Mouse (Mus musculus): ENCODE data around the gene C730034F03Rik.

C730034F03Rik gene

GRCm38 (mm10) chr15:89431806-89432205, 2.4 kb downstream of the C730034F03Rik start:
- no peak for DNase-seq (ENCODE audit: low spot score in 2 of 2)

DNA sequence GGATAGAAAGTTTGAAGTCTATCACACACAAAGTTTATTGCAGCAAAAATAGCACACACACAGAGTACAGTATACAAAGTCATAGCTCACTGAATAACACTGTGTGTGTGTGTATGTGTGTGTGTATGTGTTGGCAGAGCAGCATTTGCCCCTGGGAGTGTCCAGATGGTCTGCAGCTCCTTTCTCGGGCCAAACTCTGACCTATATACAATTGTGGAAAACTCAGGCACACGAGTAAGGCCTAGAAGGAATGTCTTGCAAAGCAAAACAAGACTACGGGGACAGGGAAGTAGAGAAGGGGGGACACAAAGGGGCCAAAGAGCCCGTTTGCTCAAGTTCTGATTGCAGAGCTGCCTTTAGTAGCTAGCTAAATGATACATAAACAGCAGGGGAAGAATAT, 3.6 kb downstream of the C730034F03Rik start:
- DNase-seq (ENCODE audit: low spot score in 2 of 2), result no peak

DNA sequence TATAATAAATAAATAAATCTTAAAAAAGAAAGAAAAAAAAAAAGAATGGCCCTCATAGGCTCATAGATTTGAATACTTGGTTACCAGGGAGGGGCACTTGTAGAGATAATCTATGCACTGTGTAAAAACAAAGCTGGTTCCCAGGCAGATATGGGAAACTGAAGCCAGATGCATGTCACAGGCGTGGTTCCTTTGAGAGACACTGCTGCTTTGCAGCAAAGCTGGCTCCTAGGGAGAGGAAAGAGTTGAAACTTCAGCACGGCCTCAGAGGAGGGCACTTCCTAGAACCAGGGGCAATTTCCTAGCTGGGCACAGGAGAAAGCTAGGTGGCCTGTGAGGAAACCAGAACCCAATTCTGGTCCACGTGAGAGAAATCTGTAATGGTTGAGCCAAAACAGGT, 4.7 kb downstream of the C730034F03Rik start:
- DNase-seq (ENCODE audit: low spot score in 2 of 2), result no peak

DNA sequence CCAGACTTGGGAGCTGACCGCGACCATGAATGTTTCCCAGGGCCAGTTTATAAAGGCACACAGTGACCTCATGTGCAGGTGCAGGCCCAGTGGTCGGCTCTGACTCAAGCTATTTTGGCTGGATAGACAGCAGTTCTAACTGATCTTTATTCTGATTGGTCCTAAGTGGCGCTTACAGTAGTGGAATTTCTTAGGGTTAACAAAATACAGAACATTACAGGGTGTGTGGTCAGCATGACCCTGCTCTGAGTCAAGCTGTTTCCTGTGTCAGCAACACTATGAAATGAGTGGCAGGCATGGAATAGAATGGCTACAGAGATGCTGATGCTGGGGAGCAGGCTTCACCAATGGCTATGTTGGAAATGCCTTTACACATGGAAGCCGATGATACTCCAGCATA, 6.5 kb downstream of the C730034F03Rik start:
- DNase-seq (ENCODE audit: low spot score in 2 of 2), result no peak

DNA sequence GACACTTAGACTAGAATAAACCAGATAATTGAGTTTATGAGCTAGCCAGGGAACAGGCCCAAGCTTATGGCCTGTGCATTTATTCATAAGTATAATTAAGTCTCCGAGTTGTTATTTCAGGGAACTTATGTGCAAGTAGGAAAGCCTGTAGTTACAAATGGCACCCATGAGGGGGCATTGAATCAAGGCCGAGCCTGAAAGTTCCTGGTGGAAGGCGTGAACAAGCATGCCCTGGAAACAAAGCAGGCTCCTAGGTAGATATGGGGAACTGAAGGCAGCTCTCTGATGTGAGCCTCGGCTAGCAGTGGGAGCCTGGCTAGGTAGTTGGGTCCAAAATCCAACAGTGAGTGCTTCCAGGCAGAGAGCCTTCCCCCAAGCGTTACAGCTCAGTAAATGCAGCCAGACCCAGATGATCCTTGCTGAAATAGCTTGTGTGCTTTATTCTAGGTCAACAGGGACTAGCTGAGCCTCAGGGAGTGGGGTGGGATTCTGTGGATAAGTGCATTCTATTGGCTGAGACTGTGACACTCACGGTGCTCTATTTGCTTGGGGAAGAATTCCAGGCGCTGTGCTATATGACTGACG, 13.2 kb downstream of the C730034F03Rik start:
- no peak for DNase-seq (ENCODE audit: low spot score in 2 of 2)

DNA sequence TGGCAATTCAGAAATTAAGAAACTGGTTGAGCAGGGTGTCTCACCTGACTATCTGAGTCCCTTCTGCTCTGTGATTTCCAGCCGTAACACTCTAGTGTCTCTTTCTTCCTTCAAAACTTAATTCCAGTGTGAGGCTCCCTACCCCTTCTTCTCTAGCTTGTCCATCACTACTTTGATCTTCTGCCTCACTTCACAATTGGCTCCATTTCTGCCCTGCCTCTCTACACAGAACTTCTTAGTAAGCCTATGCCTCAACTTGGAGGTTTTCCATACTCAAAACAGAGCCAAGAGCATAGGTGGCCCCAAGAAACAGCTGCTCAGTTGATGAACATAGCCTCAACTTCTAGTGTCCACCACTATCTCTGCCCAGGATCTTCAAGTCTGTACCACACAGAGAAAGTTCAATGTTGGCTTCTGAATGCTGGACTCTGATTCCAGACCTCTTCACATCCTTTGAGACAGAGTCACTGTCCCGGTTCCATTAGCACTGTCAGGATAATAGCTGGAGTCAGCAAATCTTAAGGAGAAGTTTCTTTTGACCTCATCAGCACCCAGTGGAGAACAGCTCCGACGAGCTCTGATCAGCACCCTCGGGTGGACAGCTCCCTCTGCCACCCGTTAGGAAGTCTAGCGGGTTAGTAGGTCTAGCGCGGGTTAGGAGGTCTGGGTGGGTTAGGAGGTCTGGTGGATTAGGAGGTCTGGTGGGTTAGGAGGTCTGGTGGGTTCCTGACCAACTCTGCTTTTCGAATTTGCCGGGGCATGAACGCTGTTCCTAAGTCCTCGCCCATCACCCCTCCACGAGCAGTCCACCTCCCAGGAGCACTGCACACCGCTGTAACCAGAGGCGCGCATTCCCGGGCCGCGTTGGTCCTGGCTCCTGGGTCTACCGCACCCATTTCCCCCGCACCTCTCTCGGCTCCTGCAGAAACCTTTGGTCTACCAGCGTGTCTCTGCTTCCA, 23.8 kb downstream of the C730034F03Rik start:
- peak in 1 of 2 experiments; percentile 43 for DNase-seq (ENCODE audit: low spot score in 2 of 2)

- DNase-seq (ENCODE audit: low spot score in 2 of 2), result no peak
Observed at GRCm38 (mm10) chr15:89453865-89454478, 24.6 kb downstream of the C730034F03Rik start, which contains the start of gene Mapk8ip2. Gene Mapk8ip2, plus strand, starts transcription at chr15:89453913.

GRCm38 (mm10) chr15:89454857-89455256, 25.5 kb downstream of the C730034F03Rik start:
- DNase-seq (ENCODE audit: low spot score in 2 of 2), result no peak

GRCm38 (mm10) chr15:89455642-89456041, 26.3 kb downstream of the C730034F03Rik start:
- no peak for DNase-seq (ENCODE audit: low spot score in 2 of 2)

DNA sequence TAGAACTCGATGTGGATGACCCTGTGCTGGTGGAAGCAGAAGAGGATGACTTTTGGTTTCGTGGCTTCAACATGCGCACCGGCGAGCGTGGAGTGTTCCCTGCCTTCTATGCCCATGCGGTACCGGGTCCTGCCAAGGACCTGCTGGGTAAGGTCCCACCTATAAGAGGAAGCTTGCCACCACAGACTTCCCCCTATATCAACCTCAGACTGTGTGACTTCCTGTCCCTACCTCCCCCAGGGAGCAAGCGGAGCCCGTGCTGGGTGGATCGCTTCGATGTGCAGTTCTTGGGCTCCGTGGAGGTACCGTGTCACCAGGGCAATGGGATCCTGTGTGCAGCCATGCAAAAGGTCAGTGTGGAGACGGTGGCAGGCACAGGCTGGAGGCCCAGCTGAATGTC, 29.6 kb downstream of the C730034F03Rik start:
- DNase-seq (ENCODE audit: low spot score in 2 of 2), result no peak

GRCm38 (mm10) chr15:89459821-89460220, 30.4 kb downstream of the C730034F03Rik start:
- DNase-seq (ENCODE audit: low spot score in 2 of 2), result no peak

GRCm38 (mm10) chr15:89460298-89460697, 30.9 kb downstream of the C730034F03Rik start:
- DNase-seq (ENCODE audit: low spot score in 2 of 2), result no peak

DNA sequence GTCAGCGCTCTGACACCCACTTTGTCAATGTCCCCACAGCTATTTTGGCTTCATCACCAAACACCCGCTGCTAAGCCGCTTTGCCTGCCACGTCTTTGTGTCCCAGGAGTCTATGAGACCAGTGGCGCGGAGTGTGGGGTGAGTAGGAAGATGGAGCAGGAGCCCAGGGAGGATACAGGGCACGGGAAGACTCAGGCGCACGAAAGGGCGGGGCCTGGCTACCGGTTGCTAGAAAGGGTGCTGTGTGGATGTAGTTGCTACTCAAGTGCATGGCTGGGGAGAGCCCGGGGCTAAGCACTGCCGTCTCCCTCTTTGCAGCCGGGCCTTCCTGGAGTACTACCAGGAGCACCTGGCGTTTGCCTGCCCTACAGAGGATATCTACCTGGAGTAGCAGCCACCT, 31.9 kb downstream of the C730034F03Rik start:
- no peak for DNase-seq (ENCODE audit: low spot score in 2 of 2)

DNA sequence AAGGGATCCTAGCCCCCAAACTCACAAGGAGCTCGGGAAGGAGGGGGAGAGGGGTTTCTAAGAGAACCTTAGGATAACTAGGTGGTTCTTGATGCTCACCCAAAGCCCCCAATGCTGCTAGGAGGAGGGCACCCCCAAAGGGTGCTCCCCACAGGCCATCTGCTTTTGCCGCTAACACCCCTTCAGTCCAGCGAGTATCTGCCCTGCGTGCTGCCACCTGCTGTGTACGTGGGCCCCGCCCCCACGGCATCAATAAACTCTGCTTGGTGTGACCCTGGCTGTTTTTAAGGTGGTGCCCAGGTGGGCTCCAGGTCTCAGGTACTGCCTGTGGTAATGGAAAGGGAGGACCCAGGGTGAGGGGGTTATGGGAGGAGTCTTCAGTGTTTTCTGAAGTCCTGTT, 32.8 kb downstream of the C730034F03Rik start:
- no peak for DNase-seq (ENCODE audit: low spot score in 2 of 2)

GRCm38 (mm10) chr15:89463334-89464235, 34.2 kb downstream of the C730034F03Rik start:
- no peak for DNase-seq (ENCODE audit: low spot score in 2 of 2)

DNA sequence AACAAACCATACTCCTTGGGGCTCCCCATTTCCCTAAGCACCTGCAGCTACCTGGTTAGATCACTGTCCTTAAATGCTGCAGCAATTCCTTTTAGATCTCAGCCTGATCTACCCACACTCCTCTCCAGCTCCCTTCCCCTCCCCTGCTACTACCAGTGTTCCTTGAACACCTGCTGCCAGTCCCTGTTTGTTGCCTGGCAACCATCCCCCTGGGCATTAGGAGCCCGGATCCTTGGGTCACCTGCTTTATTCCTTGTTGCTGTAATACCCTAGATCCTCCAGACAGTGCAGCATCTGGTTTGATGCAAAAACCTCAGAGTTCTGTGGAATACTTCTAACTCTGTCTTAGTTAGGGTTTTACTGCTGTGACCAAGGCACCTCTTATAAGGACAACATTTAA, 35.7 kb downstream of the C730034F03Rik start:
- no peak for DNase-seq (ENCODE audit: low spot score in 2 of 2)

- no peak for DNase-seq (ENCODE audit: low spot score in 2 of 2)
Observed at GRCm38 (mm10) chr15:89468577-89468976, 39.2 kb downstream of the C730034F03Rik start.

GRCm38 (mm10) chr15:89471476-89471875, 42.1 kb downstream of the C730034F03Rik start:
- DNase-seq (ENCODE audit: low spot score in 2 of 2), result no peak

- no peak for DNase-seq (ENCODE audit: low spot score in 2 of 2)
Observed at GRCm38 (mm10) chr15:89473370-89473769, 44.0 kb downstream of the C730034F03Rik start.

- no peak for DNase-seq (ENCODE audit: low spot score in 2 of 2)
Observed at GRCm38 (mm10) chr15:89473921-89474320, 44.5 kb downstream of the C730034F03Rik start.

GRCm38 (mm10) chr15:89474596-89475292, 45.4 kb downstream of the C730034F03Rik start:
- no peak for DNase-seq (ENCODE audit: low spot score in 2 of 2)

All from spleen, postnatal 14 days (tissue).